Mouse (Mus musculus): ENCODE data around the gene Itgb4.
"Not testable (repeated sequence)": the region's sequence is repeated elsewhere in the genome, so short reads cannot be mapped to it uniquely, and the experiment has no call there.

GRCm38 (mm10) chr11:116018867-116019266, 44.4 kb downstream of the Itgb4 start:
- TF ChIP-seq CTCF (IDR thresholded peaks at IDR 0.05; ENCODE audit: borderline replicate concordance, insufficient read depth, low read depth, low read length); POLR2A (IDR thresholded peaks at IDR 0.05; ENCODE audit: borderline replicate concordance, insufficient read depth, low read length): not testable (repeated sequence)

Measured in cerebellum, adult 2 months (tissue).